Mouse (Mus musculus): ENCODE data around the gene Tbl2. TPM values are rescaled to one million over a fixed set of nuclear protein-coding genes. Genes with fewer than 3 reads are reported as not detected.
A peak's percentile ranks its signal among the peaks of the same experiment; 100 is the strongest.

Gene Tbl2
- polyA plus RNA-seq, 1 experiment, result 18.8 TPM

DNA sequence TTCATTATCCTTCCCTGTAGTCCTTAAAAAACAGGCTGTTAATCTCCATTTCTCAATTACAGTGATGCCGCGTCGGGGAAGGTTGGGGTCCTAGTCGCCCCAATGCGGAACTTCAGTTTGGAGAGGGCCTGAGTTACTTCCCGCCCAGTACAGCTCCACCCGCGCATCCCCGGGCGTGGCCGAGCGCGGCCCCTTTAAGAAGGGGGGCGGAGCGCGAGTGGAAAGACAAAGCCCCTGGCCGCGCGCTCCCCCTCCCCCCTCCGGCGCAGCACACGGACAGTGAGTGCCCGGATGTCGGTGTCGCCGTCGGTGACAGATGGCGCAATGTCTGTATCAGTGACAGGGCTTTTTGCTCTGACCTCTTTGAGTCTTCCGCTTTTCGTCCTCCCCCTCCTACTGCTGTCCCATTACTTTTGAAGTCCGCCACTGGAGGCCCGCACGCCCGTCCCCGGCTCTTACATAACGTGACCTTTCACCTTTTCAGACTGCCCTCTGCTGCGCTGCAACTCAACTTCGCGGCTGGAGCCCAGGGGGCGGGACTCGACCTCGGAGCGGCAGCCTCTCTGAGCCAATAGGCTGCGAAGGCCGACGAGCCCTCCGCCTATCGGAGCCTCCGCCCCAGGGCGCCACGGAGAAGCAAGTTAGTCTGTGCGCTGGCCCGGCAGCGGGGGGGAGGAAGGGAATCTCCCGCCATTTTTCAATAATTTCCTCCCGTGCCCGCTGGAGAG, 37.3 kb downstream of the Tbl2 start, which contains the start of gene Baz1b:
Baz1b (plus strand) TSS at position 644 of the 728 bp plus-strand sequence.
- DNase-seq (ENCODE audit: low read depth), result peak; percentile 75

GRCm38 (mm10) chr5:135187349-135188213, 38.1 kb downstream of the Tbl2 start:
- no peak for DNase-seq (ENCODE audit: low read depth)

- DNase-seq (ENCODE audit: low read depth), result no peak
Observed at GRCm38 (mm10) chr5:135188214-135188554, 38.7 kb downstream of the Tbl2 start.

GRCm38 (mm10) chr5:135189281-135190022, 40.0 kb downstream of the Tbl2 start:
- DNase-seq (ENCODE audit: low read depth), result no peak

DNA sequence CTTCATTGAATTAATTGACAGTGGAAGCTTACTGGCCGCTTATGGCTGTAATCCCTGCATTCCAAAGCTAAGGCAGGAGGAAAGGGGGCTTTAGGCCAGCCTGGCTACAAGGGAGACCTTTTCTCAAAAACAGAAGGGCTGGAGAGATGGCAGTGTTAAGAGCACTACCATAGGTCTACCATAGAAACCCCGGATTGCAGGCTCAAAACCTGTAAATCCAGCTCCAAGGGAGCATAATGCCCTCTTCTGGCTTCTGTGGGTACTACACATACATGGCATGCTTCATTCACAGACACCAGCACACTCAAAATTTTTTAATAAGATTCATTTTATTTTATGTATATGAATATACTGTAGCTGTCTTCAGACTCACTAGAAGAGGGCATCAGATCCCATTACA, 42.2 kb downstream of the Tbl2 start:
- no peak for DNase-seq (ENCODE audit: low read depth)

DNA sequence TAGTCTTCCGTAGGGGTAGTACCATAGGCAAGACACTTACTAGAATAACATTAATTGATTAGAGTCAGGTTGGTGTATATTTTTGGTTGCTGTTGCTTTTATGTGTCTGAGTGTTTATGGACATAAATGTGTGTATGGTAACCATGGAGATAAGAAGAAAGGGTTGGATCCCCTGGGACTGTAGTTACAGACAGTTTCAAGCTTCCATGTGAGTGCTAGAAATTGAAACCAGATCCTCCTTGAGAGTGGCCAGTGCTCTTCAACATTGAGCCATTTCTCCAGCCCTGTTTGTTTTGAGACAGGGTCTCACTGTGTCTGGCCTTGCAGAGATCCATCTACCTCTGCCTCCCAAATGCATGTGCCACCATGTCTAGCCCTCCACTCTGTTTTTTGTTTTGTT, 43.0 kb downstream of the Tbl2 start:
- no peak for DNase-seq (ENCODE audit: low read depth)

DNA sequence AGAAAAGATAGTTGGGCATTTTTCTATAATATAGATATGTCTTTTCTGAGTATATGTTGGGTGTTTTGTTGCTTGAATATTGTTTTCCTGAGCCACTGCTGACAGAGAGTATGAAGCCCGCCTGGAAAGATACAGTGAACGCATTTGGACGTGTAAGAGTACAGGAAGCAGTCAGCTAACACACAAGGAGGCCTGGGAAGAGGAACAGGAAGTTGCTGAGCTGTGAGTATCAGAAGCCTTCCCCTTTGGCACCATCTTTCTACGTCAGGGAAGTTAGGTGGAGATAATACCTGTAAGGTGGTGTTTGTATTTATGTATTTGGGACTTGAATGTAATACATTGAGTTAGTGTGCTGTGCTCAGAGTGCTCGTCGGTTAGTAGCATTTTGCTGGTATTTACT, 46.9 kb downstream of the Tbl2 start:
- DNase-seq (ENCODE audit: low read depth), result no peak

DNA sequence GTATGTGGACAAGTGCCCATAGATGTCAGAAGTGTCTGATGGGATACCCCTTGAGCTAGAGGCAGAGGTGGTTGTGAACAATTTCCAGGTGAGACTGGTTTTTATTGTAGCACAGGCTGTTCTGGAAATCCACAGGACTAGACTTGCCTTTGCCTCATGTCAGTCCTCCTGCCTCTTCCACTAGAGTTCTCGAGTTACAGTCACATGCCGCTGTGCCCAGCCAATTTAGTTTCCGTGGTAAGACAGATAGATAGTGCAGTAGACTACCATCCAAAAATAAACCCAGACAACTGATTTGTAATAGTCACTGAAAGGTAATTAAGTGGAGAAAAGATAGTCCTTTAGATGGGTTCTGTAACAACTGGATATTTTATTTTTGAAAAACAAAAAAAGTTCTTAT, 53.3 kb downstream of the Tbl2 start:
- DNase-seq (ENCODE audit: low read depth), result no peak

DNA sequence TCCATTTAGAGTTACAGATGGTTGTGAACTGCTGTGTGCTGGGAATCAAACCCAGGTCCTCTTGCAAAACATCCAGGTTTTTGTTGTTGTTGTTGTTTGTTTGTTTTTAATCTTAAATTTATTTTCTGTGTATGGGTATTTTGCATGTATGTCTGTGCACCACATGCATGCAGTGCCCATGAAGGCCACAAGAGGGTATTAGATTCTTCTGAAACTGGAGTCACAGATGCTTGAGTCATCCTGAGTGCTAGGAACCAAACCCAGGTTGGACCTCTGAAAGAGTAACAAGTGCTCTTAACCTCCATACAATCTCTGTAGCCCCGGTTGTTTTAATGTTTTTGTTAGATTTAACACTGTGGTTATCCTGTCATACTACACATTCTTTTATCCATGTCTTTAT, 58.7 kb downstream of the Tbl2 start:
- DNase-seq (ENCODE audit: low read depth), result no peak

Other genes starting within 250 kb of the Tbl2 start
- 1.4 and 1.9 TPM in 2 replicates for gene Tmem270, start 242.9 kb upstream of the Tbl2 start, polyA plus RNA-seq (2012; rRNA removed)
- gene Cldn13, start 234.1 kb upstream of the Tbl2 start, polyA plus RNA-seq (2012; rRNA removed), result 0.23 TPM in 1 of 2 replicates, not detected in the other
- gene Mettl27, start 217.3 kb upstream of the Tbl2 start, polyA plus RNA-seq (2012; rRNA removed), result 52.6 and 54.8 TPM in 2 replicates
- 118 and 130 TPM in 2 replicates for gene Cldn4, start 202.7 kb upstream of the Tbl2 start, polyA plus RNA-seq (2012; rRNA removed)
- 374 and 512 TPM in 2 replicates for gene Cldn3, start 163.4 kb upstream of the Tbl2 start, polyA plus RNA-seq (2012; rRNA removed)
- 123 and 152 TPM in 2 replicates for gene Abhd11, start 140.5 kb upstream of the Tbl2 start, polyA plus RNA-seq (2012; rRNA removed)
- 6.8 and 8.7 TPM in 2 replicates for gene Stx1a, start 126.2 kb upstream of the Tbl2 start, polyA plus RNA-seq (2012; rRNA removed)
- gene Dnajc30, start 85.5 kb upstream of the Tbl2 start, polyA plus RNA-seq (2012; rRNA removed), result 24.2 and 27.5 TPM in 2 replicates
- 48.9 and 55.8 TPM in 2 replicates for gene Bud23, start 84.7 kb upstream of the Tbl2 start, polyA plus RNA-seq (2012; rRNA removed)
- 5.3 and 10.8 TPM in 2 replicates for gene Vps37d, start 71.4 kb upstream of the Tbl2 start, polyA plus RNA-seq (2012; rRNA removed)
- gene Mlxipl, start 59.8 kb upstream of the Tbl2 start, polyA plus RNA-seq (2012; rRNA removed), result 84.5 and 86.8 TPM in 2 replicates
- 39.3 and 47.4 TPM in 2 replicates for gene Bcl7b, start 18.6 kb downstream of the Tbl2 start, polyA plus RNA-seq (2012; rRNA removed)
- gene Baz1b, start 37.6 kb downstream of the Tbl2 start, polyA plus RNA-seq (2012; rRNA removed), result 17.4 and 20.9 TPM in 2 replicates
- gene Fzd9, start 101.6 kb downstream of the Tbl2 start, polyA plus RNA-seq (2012; rRNA removed), result 0.39 and 0.43 TPM in 2 replicates
- gene Fkbp6, start 200.4 kb downstream of the Tbl2 start, polyA plus RNA-seq (2012; rRNA removed), result 0.10 TPM in 1 of 2 replicates, not detected in the other
- not detected in 2 replicates for gene Trim50, start 203.6 kb downstream of the Tbl2 start, polyA plus RNA-seq (2012; rRNA removed)
- gene Nsun5, start 220.3 kb downstream of the Tbl2 start, polyA plus RNA-seq (2012; rRNA removed), result 20.4 and 28.4 TPM in 2 replicates
- 7.1 and 13.9 TPM in 2 replicates for gene Pom121, start 244.9 kb downstream of the Tbl2 start, polyA plus RNA-seq (2012; rRNA removed)